Mouse (Mus musculus): ENCODE results near the gene Nomo1. TPM values are rescaled to one million over a fixed set of nuclear protein-coding genes. Genes with fewer than 3 reads are reported as not detected.
A peak's percentile ranks its signal among the peaks of the same experiment; 100 is the strongest.

Gene Nomo1
- polyA plus RNA-seq, 1 experiment from 2014 or later = 22.3 TPM

DNA sequence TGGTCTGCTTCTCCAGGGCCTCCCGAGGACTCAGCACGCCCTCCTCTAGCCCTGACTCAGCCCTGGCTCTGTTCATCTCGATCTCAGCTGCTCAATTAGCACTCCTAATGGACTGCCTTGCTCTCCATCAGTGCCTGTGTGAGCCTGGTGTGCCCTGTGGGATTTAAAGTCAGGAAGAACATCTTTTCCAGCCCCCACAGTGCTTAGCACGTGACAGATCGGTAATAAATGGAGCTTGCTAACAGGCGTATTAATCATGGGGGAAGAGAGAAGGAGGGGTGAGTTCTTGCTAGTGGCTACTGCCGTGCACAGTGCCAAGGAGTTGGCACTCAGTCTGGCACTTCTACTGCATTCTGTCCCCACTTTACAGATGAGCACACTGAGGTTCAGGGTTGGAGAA, 94.7 kb downstream of the Nomo1 start:
- Histone ChIP-seq H3K4me3 (ENCODE audit: low read depth, low read length) (no peak overlapping the region), H3K27ac (ENCODE audit: low read length) (no peak overlapping the region), H3K27me3 (ENCODE audit: control insufficient read depth, insufficient read depth, low read length) (no peaks in the 10 kb centered on the region), H3K4me1 (ENCODE audit: control insufficient read depth, insufficient read depth, low read length) (peaks cover 14% of the 10 kb centered on the region), H3K9me3 (ENCODE audit: control insufficient read depth, low read depth, low read length) (no peaks in the 10 kb centered on the region), H3K4me2 (replicated peaks; ENCODE audit: low read depth, low read length) (no peak overlapping the region), H3K9ac (replicated peaks; ENCODE audit: low read depth, low read length) (no peak overlapping the region), H3K36me3 (ENCODE audit: control insufficient read depth, insufficient read depth, low read length) (no peaks in the 10 kb centered on the region)
- WGBS = 18% methylated on average over 7 of the region's 7 CpGs
- ATAC-seq (ENCODE audit: insufficient number of reproducible peaks, insufficient read depth, low FRiP score, low read depth) = no peak; the same call in 1 of the 2 replicates

DNA sequence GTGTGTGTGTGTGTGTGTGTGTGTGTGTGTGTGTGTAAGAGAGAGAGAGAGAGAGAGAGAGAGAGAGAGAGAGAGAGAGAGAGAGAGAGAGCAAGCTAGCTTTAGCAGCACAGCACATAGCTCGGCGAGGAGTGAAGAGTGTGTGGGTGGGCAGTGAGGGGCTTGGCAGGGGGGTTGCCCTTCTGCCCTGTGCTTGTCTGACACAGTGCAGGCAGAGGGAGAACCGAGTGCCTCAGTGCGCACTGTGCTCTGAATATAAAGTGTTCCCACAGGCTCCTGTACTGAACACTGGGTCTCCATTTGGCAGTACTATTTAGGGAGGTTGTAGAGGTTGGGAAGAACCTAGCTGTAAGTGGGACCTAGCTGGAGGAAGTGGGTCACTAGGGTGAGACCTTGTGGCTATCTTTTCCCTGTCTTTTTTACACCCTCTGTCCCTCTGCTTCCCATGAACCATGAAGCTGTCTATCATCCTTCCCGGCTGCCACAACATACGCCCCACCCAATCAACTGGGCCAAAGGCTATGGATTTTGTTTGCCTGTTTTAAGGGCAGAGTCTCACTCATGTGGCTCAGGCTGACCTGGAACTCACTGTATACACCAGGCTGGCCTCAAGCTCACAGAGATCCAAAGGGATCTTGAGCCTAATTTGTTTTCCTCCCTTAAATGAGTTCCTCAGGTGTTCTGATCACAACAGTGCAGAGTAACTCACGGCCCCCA, 96.1 kb downstream of the Nomo1 start:
- ATAC-seq (ENCODE audit: insufficient number of reproducible peaks, insufficient read depth, low FRiP score, low read depth) = no peak

DNA sequence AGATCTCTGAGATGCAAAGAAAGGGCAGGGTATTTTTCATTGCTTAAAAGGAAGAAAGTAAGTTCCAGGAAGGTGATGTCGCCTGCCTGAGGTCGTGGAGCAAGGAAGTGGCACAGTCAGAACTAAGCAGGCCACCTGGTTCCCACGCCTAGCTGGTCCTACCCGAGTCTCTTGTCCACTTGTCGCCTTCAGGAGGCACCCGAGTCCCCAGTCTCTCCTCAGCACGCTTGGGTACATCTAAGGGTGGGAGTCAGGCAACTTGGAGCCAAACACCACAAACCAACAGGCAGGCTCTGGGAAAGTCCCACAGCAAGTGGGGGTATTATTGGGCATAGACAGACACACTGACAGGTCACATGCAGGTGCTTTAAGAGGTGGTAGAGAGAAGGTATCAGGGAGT, 97.2 kb downstream of the Nomo1 start:
- Histone ChIP-seq H3K9ac (replicated peaks; ENCODE audit: low read depth, low read length) (no peak overlapping the region), H3K4me2 (replicated peaks; ENCODE audit: low read depth, low read length) (no peak overlapping the region), H3K4me3 (ENCODE audit: low read depth, low read length) (no peak overlapping the region), H3K4me1 (ENCODE audit: control insufficient read depth, insufficient read depth, low read length) (peaks cover 13% of the 10 kb centered on the region), H3K27me3 (ENCODE audit: control insufficient read depth, insufficient read depth, low read length) (no peaks in the 10 kb centered on the region), H3K36me3 (ENCODE audit: control insufficient read depth, insufficient read depth, low read length) (no peaks in the 10 kb centered on the region), H3K9me3 (ENCODE audit: control insufficient read depth, low read depth, low read length) (no peaks in the 10 kb centered on the region), H3K27ac (ENCODE audit: low read length) (peak overlapping the region; percentile 40; the same call in 1 of the 2 replicates)
- WGBS = 60% methylated on average over 7 of the region's 7 CpGs
- peak; percentile 51 for ATAC-seq (ENCODE audit: insufficient number of reproducible peaks, insufficient read depth, low FRiP score, low read depth)

More for the DNA sequence above, 96.1 kb downstream of the Nomo1 start:
- Histone ChIP-seq H3K4me2 (replicated peaks; ENCODE audit: low read depth, low read length) (no peak overlapping the region), H3K4me3 (ENCODE audit: low read depth, low read length) (no peak overlapping the region), H3K36me3 (ENCODE audit: control insufficient read depth, insufficient read depth, low read length) (no peaks in the 10 kb centered on the region), H3K4me1 (ENCODE audit: control insufficient read depth, insufficient read depth, low read length) (peaks cover 14% of the 10 kb centered on the region), H3K27ac (ENCODE audit: low read length) (no peak overlapping the region), H3K9ac (replicated peaks; ENCODE audit: low read depth, low read length) (no peak overlapping the region), H3K9me3 (ENCODE audit: control insufficient read depth, low read depth, low read length) (no peaks in the 10 kb centered on the region), H3K27me3 (ENCODE audit: control insufficient read depth, insufficient read depth, low read length) (no peaks in the 10 kb centered on the region)
- 37% methylated on average over 7 of the region's 7 CpGs for WGBS

DNA sequence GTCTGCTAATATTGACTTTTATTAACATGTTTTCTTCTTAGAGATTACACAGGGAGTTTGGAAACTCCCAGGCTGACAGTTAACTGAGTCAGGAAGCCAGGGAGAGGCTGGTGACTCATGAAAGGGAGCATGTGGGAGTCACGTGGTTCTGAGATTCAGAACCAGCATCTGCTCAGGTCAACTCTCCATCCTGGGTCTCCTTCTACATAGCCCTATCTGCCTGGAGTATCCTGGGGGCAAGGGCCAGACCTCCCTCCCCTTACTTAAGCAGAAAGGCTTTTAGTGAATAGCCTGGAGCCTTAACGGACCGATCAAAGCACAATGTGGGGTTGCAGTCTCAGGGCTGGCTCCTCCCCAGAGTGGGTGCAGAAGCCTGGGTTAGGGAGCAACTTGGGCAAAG, 97.8 kb downstream of the Nomo1 start:
- Histone ChIP-seq H3K4me2 (replicated peaks; ENCODE audit: low read depth, low read length) (no peak overlapping the region), H3K27me3 (ENCODE audit: control insufficient read depth, insufficient read depth, low read length) (no peaks in the 10 kb centered on the region), H3K36me3 (ENCODE audit: control insufficient read depth, insufficient read depth, low read length) (no peaks in the 10 kb centered on the region), H3K9ac (replicated peaks; ENCODE audit: low read depth, low read length) (no peak overlapping the region), H3K4me3 (ENCODE audit: low read depth, low read length) (no peak overlapping the region), H3K4me1 (ENCODE audit: control insufficient read depth, insufficient read depth, low read length) (peaks cover 13% of the 10 kb centered on the region), H3K27ac (ENCODE audit: low read length) (no peak overlapping the region), H3K9me3 (ENCODE audit: control insufficient read depth, low read depth, low read length) (no peaks in the 10 kb centered on the region)
- ATAC-seq (ENCODE audit: insufficient number of reproducible peaks, insufficient read depth, low FRiP score, low read depth) = peak; percentile 51
- WGBS = 17% methylated on average over 3 of the region's 3 CpGs

DNA sequence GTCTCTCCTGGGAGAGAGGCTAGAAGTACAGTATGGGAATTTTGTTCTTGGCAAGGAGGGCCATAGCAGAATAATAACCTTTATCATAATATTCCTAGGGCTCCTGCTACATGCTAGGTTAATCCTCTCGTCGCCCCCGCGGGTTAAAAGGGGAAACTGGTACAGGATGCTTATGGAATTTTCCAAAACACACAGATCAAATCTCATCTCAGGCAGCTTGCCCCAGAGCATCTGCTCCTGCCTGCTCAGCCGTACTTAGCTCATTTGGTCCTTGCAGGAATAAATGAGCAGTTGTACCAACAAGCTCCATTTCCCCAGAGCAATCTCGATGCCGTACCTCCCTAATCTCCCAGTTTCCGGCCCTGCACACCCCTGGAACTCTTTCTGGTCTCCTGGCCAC, 98.3 kb downstream of the Nomo1 start:
- WGBS = 63% methylated on average over 8 of the region's 8 CpGs
- Histone ChIP-seq H3K9me3 (ENCODE audit: control insufficient read depth, low read depth, low read length) (no peaks in the 10 kb centered on the region), H3K4me2 (replicated peaks; ENCODE audit: low read depth, low read length) (no peak overlapping the region), H3K4me3 (ENCODE audit: low read depth, low read length) (no peak overlapping the region), H3K36me3 (ENCODE audit: control insufficient read depth, insufficient read depth, low read length) (no peaks in the 10 kb centered on the region), H3K9ac (replicated peaks; ENCODE audit: low read depth, low read length) (no peak overlapping the region), H3K4me1 (ENCODE audit: control insufficient read depth, insufficient read depth, low read length) (peaks cover 13% of the 10 kb centered on the region), H3K27ac (ENCODE audit: low read length) (no peak overlapping the region), H3K27me3 (ENCODE audit: control insufficient read depth, insufficient read depth, low read length) (no peaks in the 10 kb centered on the region)
- ATAC-seq (ENCODE audit: insufficient number of reproducible peaks, insufficient read depth, low FRiP score, low read depth) = no peak

DNA sequence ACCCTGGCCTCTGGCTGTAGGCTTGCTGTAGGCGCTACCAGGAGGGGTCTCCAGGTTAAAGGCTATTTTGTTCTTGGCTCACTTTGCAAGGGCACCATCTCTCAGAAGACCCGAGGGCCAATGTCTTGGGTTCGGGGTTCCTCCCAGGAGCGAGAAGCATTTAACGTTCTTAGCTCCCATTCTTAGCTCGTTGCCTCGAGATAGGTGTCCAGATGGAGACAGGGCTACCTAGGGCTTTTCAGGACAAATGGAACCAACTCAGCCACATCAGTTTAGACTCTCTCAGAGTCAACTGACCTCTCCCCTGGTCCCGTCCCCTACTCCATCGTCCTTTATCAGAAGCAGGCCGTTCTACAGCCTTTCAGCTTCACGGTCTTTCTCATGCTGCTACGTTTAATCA, 98.7 kb downstream of the Nomo1 start:
- H3K27ac ChIP-seq (ENCODE audit: low read length) = no peak overlapping the region
- no peak overlapping the region for H3K4me2 ChIP-seq (replicated peaks; ENCODE audit: low read depth, low read length)
- no peaks in the 10 kb centered on the region for H3K36me3 ChIP-seq (ENCODE audit: control insufficient read depth, insufficient read depth, low read length)
- H3K9ac ChIP-seq (replicated peaks; ENCODE audit: low read depth, low read length) = no peak overlapping the region
- H3K27me3 ChIP-seq (ENCODE audit: control insufficient read depth, insufficient read depth, low read length) = no peaks in the 10 kb centered on the region
- H3K4me3 ChIP-seq (ENCODE audit: low read depth, low read length) = no peak overlapping the region
- no peaks in the 10 kb centered on the region for H3K9me3 ChIP-seq (ENCODE audit: control insufficient read depth, low read depth, low read length)
- WGBS = 88% methylated on average over 12 of the region's 12 CpGs
- H3K4me1 ChIP-seq (ENCODE audit: control insufficient read depth, insufficient read depth, low read length) = peaks cover 13% of the 10 kb centered on the region
- ATAC-seq (ENCODE audit: insufficient number of reproducible peaks, insufficient read depth, low FRiP score, low read depth) = no peak

Other genes with a start within 250 kb of the Nomo1 start
- gene Lmtk3, start 250.0 kb upstream of the Nomo1 start, polyA plus RNA-seq (2014; fragmentation: Nextera tagmentation; extraction: Ambion mirVana) = 2.5 and 3.3 TPM in 2 replicates
- 2.8 and 3.6 TPM in 2 replicates for gene Sult2b1, start 249.0 kb upstream of the Nomo1 start, polyA plus RNA-seq (2014; fragmentation: Nextera tagmentation; extraction: Ambion mirVana)
- gene Cyth2, start 219.1 kb upstream of the Nomo1 start, polyA plus RNA-seq (2014; fragmentation: Nextera tagmentation; extraction: Ambion mirVana) = 89.3 and 92.6 TPM in 2 replicates
- gene Kcnj14, start 208.9 kb upstream of the Nomo1 start, polyA plus RNA-seq (2014; fragmentation: Nextera tagmentation; extraction: Ambion mirVana) = 1.3 and 1.4 TPM in 2 replicates
- 62.7 and 69.6 TPM in 2 replicates for gene Grwd1, start 202.8 kb upstream of the Nomo1 start, polyA plus RNA-seq (2014; fragmentation: Nextera tagmentation; extraction: Ambion mirVana)
- gene Kdelr1, start 160.9 kb upstream of the Nomo1 start, polyA plus RNA-seq (2014; fragmentation: Nextera tagmentation; extraction: Ambion mirVana) = 150 and 157 TPM in 2 replicates
- gene Grin2d, start 155.3 kb upstream of the Nomo1 start, polyA plus RNA-seq (2014; fragmentation: Nextera tagmentation; extraction: Ambion mirVana) = 0.29 and 0.48 TPM in 2 replicates
- gene Syngr4, start 137.0 kb upstream of the Nomo1 start, polyA plus RNA-seq (2014; fragmentation: Nextera tagmentation; extraction: Ambion mirVana) = 0.45 and 0.65 TPM in 2 replicates
- 4.7 and 5.4 TPM in 2 replicates for gene Tmem143, start 136.8 kb upstream of the Nomo1 start, polyA plus RNA-seq (2014; fragmentation: Nextera tagmentation; extraction: Ambion mirVana)
- 263 and 295 TPM in 2 replicates for gene Emp3, start 112.3 kb upstream of the Nomo1 start, polyA plus RNA-seq (2014; fragmentation: Nextera tagmentation; extraction: Ambion mirVana)
- gene Ccdc114, start 109.6 kb upstream of the Nomo1 start, polyA plus RNA-seq (2014; fragmentation: Nextera tagmentation; extraction: Ambion mirVana) = 3.4 and 3.5 TPM in 2 replicates
- gene Abcc6, start 3.4 kb upstream of the Nomo1 start, polyA plus RNA-seq (2014; fragmentation: Nextera tagmentation; extraction: Ambion mirVana) = 0.78 and 1.4 TPM in 2 replicates
- gene Kcnj11, start 67.1 kb downstream of the Nomo1 start, polyA plus RNA-seq (2014; fragmentation: Nextera tagmentation; extraction: Ambion mirVana) = 0.56 and 0.74 TPM in 2 replicates
- gene Abcc8, start 146.3 kb downstream of the Nomo1 start, polyA plus RNA-seq (2014; fragmentation: Nextera tagmentation; extraction: Ambion mirVana) = 7.0 and 10.8 TPM in 2 replicates
- 2.5 TPM in 2 replicates for gene Ush1c, start 204.8 kb downstream of the Nomo1 start, polyA plus RNA-seq (2014; fragmentation: Nextera tagmentation; extraction: Ambion mirVana)
- 0.08 TPM in 1 of 2 replicates, not detected in the other for gene Otog, start 207.3 kb downstream of the Nomo1 start, polyA plus RNA-seq (2014; fragmentation: Nextera tagmentation; extraction: Ambion mirVana)